Mouse (Mus musculus) retina, embryonic 14.5 days (tissue): ENCODE data around the gene F5.

Experiments
- DNase-seq: peaks from one replicate; pipeline ENCODE4 v3.0.0-alpha.2; 2015; ENCODE audit warnings: low spot score

F5 gene

DNA sequence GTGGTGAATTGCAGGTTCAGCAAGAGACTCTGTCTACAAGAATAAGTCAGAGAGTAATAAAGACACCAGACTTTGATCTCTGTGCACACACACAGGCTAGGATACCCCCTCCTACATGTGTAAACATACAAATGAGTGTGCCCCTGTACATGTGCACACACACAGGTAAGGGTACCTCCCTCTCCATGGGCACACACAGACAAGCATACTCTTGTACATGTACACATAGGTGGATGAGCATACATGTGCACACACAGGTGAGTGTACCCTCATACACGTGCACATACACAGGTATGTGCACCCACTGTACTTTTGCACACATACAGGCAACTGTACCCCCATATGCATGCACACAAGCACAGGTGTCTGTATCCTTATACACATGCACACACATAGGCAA lies 81.8 kb downstream of the F5 start:
- no peak for DNase-seq

DNA sequence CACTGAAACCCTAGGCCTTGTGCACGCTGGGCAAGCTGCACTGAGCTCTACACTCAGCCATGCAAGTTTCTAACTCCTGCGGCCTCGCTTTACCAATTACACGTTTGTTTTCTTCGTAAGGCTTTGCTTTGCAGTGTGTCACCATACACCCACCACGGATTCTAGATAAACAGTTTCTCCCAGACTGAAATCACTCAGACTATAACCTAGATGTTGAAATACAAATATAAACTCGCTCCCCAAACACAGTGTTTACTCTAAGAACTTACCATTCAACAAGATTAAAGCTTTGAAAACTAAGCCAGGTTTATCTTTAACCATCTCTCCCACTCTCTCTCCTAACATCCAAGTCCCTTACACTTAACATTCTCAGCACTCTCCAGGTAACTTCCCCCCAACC lies 83.4 kb downstream of the F5 start:
- no peak for DNase-seq

DNA sequence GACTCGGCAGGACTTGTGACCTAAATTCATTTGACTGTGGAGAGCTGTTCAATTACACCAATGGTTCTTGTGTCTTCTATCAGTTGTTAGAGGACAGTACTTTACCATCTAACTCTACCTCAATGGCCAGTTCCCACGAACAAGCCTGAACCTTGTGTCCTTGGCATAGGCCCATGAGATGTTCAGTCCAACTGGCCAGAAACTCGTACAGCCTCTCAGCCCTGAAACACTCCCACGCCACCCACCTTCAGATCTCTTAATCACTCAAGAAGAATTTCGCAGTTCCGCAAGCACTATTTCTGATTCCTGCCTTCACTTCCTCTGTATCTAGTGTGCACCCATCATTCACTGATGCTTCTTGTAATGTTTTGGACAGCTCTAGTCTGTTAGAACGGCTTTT lies 84.4 kb downstream of the F5 start:
- DNase-seq = no peak

DNA sequence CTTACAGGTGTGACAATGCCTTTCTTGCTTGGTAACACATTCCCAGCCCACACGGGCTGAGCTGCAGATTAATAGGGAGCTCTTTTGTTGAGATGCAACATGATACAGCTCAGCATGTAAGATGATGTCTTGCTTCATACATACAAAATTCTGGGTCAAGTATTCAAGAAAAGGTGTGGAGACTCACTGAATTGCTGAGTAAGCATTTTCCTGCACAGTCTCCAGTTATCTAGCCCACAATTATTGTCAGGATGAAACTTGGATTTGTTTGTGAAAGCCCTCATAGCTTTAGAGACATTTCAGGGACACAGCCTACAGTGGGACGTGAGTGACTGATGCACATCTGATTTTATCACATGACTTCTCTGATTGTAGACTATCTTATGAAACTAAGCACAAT lies 89.9 kb downstream of the F5 start:
- DNase-seq = no peak

DNA sequence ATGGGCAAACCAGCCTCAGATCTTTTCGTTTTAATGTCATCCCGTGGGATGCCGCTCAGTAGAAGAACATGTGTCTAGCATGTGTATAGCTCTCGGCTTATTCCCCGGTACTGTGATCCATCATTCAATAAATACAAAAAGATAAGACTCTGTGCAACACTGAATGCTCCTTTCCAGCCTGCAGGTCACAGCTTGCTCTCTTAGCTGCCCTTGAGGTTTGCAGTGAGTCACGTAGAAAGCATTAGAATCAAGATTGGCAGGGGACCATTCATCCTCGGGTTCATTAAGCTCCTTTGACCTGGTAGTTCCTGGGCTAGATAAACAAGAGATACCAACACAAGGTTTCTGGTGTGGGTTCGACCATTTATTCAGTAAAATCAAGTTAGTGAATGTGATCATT lies 91.2 kb downstream of the F5 start:
- no peak for DNase-seq

DNA sequence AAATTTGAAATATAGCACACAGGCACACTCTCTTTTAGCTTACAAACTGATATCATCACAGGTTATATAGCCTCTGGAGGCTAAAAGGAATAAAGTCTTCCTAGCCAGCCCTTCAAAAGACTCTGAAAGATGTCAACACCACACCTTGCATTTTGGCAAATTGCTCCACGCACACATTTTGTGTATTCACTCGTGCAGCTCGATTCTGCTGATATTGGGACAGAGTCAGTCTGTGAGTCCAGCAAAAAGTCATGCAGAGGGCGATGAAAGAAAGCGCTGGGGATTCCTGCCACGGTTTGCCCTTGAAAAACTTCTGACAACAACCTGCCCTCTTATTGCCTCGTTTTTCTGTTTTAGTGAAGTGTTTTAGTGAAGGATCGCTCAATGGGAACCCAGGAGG lies 95.8 kb downstream of the F5 start:
- DNase-seq = no peak

DNA sequence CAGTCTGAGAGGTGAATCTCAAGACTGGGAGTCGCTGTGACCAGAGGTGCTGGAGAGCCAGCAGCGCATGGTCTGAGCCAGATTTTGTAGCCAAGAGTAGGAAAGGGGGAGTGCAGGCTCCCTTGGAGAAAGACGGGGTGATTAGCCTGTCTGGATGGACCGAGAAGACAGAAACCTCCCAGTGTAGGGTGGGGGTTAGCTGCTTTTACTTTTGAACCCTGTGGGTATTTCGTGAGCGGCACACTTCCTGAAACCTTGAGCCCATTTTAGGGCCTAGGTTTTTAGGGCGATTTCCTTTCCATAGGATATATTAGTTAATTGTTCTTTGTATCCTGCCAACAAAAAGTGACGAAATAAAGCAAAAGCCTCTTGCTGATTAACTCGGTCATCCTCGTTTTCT lies 96.3 kb downstream of the F5 start:
- peak; percentile 33 for DNase-seq

DNA sequence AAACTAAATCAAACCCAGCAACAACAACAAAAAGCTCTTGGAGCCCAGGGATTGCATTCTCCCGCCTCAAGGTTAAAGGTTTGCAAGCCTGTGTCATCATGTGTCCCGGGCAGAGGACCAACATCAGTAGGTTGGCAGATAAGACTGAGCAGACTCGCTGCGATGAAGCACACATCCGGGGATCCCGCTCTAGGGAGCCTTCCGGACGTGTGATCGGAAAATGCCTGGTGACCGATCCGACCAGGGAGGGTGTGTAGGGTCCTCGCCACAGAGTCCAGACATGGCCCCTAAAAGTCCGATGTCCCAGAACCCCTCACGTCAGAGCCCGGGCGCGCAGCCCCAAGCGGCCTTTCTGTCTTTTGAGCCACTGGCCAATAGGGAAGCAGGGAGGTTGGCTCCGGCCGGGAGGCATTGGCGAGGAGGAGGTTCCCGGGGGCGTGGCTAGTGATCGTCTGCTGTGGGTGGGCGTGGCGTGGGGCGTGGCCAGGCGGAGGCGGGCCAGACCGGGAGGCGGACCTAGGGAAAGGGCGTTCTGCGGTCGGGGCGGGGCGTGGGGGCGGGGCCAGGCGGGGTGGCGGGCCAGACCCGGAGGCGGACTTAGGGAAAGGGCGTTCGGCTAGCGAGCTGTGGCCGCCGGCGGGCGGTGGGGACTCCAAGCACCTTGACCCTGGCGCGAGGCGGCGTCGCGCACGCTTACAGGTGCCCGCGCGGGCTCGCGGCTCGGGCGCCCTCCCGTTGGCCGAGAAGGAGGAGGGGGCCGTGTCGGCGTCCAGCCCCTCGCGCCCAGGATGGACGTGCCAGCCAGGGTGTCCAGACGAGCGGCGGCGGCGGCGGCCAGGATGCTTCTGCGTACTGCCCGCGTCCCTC lies 97.1 kb downstream of the F5 start, which contains the start of gene Slc19a2:
Gene Slc19a2 (plus strand): TSS at position 582 of the 867 bp plus-strand sequence.
- DNase-seq = peak; percentile 98

DNA sequence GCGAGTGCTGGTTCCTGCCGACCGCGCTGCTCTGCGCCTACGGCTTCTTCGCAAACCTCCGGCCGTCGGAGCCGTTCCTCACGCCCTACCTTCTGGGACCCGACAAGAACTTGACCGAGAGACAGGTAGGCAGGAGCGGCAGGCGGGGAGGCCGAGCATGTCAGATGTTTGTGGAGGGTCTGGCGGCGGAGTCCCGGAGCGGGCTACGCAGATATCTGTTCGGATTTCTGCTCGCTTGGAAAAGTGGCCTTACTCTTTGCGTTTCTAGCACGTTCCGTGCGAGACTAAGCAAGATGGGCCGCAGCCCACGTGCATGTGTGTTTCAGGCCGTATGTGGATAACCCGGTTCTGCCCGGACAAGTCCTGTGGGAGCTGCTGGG lies 97.7 kb downstream of the F5 start:
- no peak for DNase-seq

DNA sequence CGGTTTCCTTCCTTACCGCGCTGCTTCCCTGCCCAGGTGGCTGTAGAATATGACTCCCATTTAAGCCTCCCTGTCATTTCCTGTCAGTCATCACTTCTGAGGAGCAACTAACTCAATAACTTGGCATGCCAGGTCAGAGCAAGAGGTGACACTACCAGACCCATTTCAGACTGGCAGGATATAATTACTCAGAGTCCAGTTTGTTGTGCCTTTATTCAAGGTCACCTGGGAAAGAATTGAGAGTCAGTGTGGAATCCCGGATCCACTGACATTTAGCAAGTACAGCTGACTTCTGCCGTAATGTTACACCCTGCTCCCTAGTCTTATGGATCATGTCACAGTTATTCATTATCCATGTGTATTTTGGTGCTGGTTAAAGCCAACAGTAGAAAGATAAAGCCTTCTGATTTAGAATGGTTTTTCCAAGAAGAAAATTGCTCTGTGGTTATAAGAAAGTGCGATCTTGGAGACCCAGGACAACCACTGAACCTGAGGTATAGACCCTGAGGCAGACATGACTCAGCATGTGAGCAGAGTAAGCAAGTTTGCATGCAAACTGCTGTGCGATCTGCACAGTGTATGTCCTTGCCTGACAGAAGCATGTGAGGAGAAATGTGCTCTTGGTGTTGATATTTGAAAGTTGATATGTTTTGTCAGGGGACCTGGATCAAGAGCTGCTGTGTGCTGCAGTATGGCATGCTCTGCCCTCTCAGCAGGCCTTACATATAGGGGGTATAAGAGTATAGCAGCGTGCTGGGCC lies 98.9 kb downstream of the F5 start:
- DNase-seq = no peak

DNA sequence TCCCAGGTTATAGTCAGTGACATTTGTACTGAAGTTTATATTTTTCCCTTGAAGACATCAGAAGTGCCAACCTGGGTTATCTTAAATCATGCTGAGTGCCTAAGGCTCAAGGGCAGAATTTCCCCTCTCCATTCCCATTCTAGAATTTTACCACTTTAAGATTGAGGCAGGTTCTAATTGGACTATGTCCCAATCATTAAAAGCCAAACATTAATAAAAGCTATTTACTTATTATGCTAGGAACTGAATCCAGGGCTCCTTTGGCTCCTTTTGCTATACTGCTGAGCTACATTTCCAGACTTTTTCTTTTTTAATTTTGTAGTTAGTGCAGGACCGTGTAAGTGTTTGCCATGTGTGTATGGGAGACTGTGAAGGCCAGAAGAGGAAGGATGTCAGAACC lies 99.8 kb downstream of the F5 start:
- DNase-seq = no peak

DNA sequence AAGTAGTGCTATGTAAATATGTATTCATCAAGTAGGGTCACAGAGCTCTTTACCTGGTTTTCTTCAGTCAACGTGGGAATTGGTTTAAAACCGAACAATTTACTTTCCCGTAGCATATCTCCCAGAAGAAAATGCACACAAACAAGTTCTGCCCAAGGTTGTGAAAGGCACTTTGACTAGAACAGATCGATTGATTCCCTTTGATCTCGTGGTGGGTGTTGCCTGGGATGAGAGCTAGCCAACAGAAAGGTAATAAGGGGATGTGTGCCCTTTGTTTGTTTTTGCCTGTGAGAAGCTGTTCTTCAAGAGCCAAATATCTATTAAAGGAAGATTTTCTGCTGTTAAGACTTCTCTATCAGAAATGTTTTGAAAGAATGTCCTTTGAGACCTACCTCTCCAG lies 100.9 kb downstream of the F5 start:
- no peak for DNase-seq

DNA sequence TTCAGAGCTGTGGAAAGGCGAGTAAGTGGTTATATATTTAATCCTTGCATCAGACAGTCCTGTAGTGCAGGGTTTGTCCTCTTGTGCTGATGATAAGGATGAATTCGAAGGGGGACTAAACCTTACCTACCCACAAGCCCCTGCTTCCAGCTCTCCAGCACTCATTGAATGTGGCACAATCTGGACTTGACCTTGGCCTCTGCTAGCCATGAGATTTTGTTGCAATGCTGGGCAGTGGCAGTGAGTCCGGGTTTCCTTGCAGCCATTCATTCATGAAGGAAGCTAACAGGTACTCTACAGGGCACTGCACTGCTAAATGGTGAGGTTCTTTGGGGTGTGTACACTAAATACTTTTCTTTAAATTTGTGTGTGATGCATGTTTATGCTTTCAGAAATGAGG lies 103.2 kb downstream of the F5 start:
- DNase-seq = no peak

DNA sequence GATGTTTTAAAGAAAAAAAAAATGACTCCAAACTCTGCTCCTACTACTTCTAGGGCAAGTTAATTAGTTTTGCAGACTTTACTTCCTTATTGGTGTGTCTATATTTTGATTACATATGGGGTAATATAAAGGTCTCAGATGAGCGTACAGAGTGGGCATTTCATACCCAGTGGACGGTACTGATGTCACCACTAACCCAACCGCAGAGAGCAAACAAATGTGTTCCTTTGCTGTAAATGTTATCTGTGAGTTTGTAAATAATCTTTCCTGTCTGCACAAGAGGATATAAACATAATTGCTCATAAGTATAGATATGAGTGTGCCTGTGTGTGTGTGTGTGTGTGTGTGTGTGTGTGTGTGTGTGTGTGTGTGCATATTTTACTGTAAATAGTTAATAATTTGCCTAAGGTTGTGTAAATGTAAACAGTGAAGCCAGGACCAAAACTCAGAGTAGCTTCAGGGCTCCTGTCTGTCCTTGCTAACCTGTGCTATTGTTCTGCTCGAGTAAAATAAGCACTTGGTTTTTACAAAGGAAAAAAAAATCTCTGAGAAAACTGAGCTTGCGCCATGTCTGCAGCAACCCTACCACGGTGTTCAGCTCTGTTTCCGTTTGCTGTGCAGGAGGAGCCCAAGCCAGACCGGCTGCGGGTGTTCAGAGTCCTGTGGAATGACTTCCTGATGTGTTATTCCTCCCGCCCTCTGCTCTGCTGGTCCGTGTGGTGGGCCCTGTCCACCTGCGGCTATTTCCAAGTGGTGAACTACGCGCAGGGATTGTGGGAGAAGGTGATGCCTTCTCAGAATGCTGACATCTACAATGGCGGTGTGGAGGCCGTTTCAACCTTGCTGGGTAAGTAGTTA lies 108.8 kb downstream of the F5 start:
- no peak for DNase-seq

DNA sequence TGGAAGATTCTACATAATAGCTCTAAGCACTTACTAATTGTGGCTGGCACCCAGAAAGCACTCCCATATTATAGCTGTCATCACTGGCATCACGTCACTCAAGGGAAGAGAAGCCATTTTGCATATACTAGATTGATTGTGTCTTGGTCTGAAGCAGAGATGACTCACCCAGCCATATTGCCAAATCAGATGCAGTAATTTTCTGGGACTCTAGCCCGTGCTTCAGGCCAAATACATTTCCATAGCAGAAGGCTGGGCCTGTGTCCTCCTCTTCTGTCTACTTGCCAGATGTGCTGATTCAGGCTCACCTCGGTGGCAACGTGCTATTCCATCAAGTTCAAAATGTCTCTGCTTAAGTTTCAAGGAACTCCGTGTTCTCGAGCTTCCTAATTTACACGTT lies 109.9 kb downstream of the F5 start:
- no peak for DNase-seq
